Mouse (Mus musculus) kidney, postnatal 14 days (tissue): Measurements from ENCODE around the gene Mtr.

Experiments used
- DNase-seq: peaks from one replicate; pipeline ENCODE4 v3.0.0; 2022; ENCODE audit warnings: mixed read lengths

Gene Mtr

DNA sequence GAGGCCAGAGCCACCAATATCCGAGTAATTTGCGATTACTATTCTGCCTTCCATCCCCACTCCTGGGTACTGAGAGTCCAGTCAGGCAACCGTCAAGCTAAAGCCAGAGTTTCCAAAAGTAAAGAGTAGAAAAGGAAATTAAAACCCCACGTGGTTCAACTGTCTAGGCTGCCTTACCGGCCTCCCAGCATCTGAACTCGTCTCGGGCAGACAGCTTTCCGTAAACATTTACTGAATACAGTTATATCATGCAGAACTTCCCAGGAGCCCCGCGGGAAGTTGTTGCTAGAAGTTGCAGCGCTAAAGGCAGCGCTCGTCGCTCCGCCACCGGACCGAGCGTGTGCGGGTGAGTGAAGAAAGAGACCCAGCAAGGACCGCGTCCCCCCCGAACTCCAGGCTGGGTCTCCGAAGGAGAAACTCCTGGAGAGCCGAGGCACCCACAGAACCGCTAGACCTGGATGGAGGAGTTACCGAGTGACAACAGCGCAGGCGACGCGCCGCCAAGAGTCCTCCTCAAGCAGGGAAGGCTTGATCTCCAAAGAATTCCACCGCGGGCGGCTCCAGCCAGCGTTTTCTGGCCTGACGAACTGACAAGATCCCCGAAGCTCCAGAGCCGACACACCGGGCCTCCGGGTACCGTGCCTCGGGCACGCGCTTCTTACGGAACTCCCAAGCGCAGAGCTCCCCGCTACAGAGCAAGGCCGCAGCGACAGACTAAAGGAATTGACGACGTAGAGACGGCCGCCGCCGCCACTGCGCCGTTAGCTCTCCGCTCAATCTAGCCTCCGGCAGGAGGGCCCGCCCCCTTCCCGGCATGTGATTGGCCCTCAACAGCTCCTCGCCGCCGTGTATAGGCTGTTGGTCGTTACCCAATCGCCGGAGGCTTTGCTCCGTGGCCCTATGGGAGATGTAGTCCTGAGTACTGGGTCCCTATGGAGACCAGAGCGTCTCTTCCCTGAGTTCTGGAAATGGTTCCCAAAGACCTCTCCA lies at the start of gene Mtr:
Gene Mtr, minus strand, starts transcription at position 723 of the 990 bp plus-strand sequence.
- peak; percentile 97 for DNase-seq

DNA sequence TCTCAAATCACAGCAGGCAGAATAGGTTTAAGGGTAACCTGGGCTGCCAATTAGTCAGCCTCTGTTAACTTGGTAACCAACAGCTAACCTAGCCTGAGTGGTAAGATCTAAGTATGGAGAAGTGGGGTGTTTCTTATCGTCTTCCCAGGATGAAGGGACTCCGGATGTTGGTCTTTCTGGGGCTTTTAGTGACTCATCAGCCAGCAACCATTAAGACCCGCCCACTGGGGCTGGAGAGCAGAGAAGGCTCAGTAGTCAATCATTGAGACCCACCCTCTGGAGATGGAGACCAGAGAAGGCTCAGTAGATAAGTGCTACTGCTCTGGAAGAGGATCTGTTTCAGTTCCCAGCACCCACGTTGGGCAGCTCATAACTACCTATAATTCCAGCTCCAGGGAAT lies 49.4 kb upstream of the Mtr start:
- no peak for DNase-seq

DNA sequence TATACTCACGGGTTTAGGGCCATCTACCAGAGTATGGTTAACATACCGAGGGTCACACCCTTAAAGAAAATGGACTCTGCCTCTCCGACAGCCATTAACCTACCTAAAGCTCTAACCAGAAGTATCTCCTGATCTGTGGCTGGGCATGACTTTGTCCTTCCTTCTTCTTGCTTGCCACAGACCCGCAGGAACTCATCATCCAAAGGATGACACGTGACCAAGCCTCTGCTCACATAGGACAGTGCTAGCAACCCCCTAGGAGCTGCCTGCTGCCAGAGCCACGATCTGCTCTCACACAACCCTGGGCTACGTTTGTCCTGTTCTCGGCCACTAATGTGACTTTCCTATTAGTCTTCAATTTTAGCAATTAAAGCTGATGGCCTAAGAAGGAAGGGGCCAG lies 47.6 kb upstream of the Mtr start:
- no peak for DNase-seq

- no peak for DNase-seq
Measured at GRCm38 (mm10) chr13:12304991-12305390, 47.1 kb upstream of the Mtr start.

DNA sequence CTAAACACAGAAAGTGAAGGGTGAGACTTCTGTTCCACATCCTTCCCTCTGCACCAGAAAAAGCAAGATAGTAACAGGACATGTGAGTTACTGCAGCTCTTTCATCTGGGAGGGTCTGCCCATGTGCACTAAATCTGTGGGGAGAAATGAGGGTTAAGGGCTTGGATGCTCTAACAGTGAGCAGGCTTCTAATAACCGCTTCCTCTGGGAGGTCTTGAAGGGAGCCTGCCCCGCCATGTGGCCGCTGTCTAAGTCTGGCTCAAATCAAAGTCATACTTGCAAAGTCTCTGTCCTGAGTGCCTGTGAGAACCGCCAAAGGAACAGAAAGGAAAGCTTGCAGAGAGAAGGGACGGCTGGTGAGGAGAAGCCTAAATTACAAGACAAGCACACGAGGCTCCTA lies 39.9 kb upstream of the Mtr start:
- DNase-seq = no peak

- DNase-seq = peak; percentile 48
Measured at GRCm38 (mm10) chr13:12296701-12297100, 38.8 kb upstream of the Mtr start.

DNA sequence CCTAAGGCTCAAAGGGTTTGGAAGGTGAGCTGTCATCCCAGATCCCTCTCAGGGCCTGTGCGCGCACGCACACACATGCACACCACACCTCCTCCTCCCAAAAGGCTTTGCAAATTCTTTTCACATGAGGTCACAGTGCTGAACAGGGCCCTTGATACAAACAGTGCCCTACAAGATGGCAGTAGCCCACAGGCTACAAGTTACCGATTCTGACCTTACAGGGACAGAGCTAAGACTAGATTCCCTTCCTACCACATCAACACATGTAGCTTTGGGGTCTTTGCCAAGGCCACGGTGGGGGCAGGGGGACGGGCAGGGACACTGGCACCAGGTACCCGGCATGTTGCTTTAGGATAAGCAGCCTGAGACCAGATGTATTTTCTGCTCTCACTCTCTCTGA lies 35.9 kb upstream of the Mtr start:
- no peak for DNase-seq

- no peak for DNase-seq
Measured at GRCm38 (mm10) chr13:12290700-12291099, 32.8 kb upstream of the Mtr start.

- DNase-seq = no peak
Measured at GRCm38 (mm10) chr13:12284528-12284927, 26.6 kb upstream of the Mtr start.

DNA sequence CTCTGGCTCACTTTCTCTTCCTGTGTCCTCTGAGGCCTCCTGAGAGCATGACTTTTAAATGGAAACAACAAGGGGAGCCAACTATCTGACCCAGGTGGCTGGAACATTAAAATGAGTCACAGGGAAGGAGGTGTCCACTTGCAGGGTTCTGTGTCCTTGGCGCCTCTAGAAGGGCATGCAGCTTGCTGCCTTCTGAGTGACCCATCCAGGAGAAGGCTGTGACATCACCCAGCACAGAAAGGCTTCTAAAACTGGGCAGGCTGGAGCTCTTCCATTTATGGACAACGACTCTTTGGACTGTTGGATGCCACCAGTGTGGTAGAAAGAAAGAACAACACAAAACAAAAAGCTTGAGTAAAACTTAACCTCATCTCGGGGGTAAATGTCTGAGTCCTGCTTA lies 25.9 kb upstream of the Mtr start:
- peak; percentile 31 for DNase-seq

DNA sequence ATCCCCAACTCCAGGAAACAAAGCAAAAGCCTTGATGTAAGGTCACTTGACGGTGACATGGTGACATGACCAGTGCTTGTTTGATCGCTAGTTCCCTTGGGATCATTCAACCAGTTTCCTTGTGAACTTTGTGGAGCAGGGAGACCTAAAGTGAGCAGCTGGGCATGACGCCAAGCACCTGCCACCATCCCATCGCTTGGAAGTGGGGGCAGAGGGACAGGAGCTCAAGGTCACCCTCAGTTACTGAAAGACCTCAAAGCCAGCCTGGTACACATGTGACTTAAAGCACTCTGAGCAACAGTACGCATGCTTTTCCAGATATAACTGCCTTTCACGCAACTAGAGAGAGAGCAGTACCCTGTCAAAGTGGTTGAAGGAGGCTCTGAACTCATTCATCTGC lies 16.8 kb upstream of the Mtr start:
- DNase-seq = peak; percentile 17

GRCm38 (mm10) chr13:12274220-12274619 lies 16.3 kb upstream of the Mtr start:
- DNase-seq = peak; percentile 12

GRCm38 (mm10) chr13:12272953-12273352 lies 15.0 kb upstream of the Mtr start:
- peak; percentile 43 for DNase-seq

DNA sequence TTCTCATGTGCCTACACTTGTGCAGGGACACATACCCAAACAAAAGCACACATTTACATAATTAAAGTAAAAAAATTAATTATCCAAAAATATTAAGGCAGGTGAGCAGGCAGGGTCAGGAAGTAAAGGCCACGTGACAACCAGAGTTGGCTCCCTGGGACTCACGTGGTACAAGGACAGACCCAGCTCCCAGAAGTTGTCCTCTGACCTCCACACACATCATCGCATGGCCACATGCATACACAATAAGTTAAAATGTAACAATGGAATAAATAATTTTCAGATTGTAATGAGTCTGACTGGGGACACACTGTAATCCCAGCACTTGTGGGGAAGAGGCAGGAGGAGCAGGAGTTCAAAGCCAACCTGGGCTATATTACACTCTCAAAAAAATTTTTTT lies 10.1 kb upstream of the Mtr start:
- no peak for DNase-seq

GRCm38 (mm10) chr13:12267097-12267496 lies 9.2 kb upstream of the Mtr start:
- peak; percentile 31 for DNase-seq

DNA sequence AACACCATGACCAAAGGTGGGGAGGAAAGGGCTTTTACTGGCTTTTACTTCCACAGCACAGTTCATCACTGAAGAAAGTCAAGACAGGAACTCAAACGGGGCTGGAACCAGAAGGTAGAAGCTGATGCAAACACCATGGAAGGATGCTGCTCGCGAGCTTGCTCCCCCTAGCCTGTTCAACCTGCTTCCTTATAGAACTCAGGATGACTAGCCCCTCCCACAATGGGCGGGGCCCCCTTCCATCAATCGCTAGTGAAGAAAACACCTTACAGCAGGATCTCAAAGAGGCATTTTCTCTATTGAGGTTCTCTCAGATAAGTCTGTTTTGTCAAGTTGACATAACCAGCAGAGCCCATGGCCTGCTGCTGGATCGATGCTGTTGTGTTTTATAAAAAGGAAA lies 6.1 kb upstream of the Mtr start:
- no peak for DNase-seq

GRCm38 (mm10) chr13:12261505-12261904 lies 3.6 kb upstream of the Mtr start:
- DNase-seq = no peak

GRCm38 (mm10) chr13:12256871-12257390 lies 982 bp downstream of the Mtr start:
- DNase-seq = no peak

DNA sequence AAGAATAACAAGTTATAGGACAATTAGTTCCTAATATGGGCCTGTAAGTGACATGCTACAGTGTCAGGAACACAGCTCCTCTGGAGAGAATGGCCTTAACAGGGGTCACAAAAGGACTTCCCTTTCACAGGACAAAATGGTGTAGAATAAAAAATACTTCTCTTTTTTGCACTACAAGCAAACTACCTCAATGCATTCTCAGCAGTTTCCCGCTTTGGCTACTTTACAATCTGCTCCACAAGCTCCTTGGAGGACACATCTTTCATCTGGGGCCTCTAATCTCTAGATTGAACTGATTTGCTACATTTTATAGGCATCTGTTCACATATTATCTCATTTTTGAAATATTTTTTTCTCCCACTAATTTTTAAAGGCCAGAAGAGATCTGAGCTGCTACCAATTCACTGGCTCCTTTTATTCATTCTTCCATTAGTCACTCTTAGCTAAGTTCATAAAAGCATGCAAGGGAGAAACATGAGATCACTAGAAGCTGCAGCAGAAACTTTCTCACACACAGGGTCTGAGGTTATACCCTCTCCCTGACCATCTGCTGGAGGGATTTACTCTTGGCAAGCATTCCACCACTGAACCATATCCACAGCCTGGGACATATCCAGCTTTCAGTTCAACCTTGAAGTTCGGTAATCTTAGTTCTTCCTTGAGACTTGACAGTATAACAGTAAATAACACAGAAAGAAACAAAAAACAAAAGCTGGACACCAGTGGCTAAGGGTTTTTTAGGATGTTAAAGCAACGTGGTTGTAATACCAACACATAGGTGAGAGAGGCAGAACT lies 1.8 kb downstream of the Mtr start:
- no peak for DNase-seq

DNA sequence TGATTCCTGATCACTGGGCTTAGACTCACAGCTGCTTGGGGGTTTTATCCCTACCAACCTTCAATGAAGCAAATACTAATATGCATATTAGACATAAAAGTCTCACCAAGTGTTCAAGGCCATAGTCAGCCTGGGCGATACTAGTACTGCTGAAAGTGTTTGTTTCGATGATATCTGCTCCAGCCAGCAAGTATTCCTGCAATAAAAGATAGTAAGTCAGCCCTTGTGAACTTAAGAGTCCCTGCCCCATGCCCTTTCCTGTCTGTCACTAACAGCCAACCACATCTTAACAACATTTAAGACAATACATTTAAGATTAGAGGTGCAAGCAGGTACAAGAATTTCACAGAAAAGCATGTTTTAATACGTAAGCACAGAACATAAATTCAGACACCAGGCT lies 7.4 kb downstream of the Mtr start:
- no peak for DNase-seq

- peak; percentile 24 for DNase-seq
Measured at GRCm38 (mm10) chr13:12249195-12249898, 8.6 kb downstream of the Mtr start.

GRCm38 (mm10) chr13:12245938-12246337 lies 12.0 kb downstream of the Mtr start:
- no peak for DNase-seq

DNA sequence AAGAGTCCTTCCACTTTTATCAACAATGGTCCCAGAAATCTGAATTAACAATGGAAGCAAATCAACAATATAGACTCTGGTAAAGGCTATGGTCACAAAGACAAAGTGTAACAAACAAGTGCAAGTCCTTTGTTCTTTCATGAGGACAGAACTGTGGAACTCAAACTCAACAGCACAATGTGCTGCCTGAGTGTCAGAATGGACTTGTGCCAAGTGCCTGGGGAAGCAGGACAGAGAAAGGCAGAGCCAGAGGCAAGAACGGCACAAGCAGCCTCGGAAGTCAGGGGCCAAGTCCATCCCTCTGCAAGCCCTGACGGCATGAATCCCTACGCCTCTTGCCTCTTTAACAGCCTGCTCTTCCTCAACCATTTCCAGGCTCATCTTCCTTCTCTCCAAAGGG lies 13.9 kb downstream of the Mtr start:
- no peak for DNase-seq
